Mouse (Mus musculus): Measurements from ENCODE around the gene Pgm1. TPM values are rescaled to one million over a fixed set of nuclear protein-coding genes. Genes with fewer than 3 reads are reported as not detected.

The Pgm1 gene
- total and polyA plus RNA-seq, 3 experiments, result 54.0 to 97.9 (median 95.7) TPM

DNA sequence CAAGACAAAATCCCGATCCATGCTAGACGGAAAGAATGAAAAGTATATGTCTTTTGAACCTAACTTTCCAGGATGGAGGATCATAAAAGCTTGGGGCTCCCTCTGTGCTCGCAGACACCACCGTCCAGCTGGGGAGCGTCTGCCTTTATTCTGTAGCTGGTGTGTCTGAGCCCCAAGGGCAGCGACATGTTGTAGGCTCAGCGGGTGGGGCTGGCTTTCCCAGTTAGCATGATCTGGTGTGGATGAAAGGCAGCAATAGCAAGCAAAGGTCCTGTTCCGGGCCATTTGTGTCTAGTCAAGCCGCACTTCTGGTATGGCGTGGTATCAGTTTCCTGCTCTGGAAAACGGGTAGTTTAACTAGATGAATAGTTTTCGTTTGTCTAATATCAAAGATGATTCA, 56.4 kb downstream of the Pgm1 start:
- Histone ChIP-seq H3K9me3 (replicated peaks; ENCODE audit: low read length) (no peaks in the 10 kb centered on the region), H3K4me1 (ENCODE audit: control insufficient read depth in 1 of 2, insufficient read depth in 2 of 2) (no peaks in the 10 kb centered on the region), H3K36me3 (replicated peaks in 1 of 2; ENCODE audit: control insufficient read depth in 1 of 2, insufficient read depth in 1 of 2, low read length in 1 of 2) (peaks cover 0 to 78% of the 10 kb centered on the region in 2 experiments), H3K9ac (ENCODE audit: insufficient read depth, low read depth) (no peak overlapping the region), H3K27ac (ENCODE audit: insufficient read depth, low read depth) (no peak overlapping the region), H3K79me2 (replicated peaks; ENCODE audit: control insufficient read depth, extremely low read depth, insufficient read depth, poor library complexity, severe bottlenecking) (no peaks in the 10 kb centered on the region), H3K27me3 (replicated peaks) (no peaks in the 10 kb centered on the region), H3K4me2 (ENCODE audit: insufficient read depth, low read depth, poor library complexity, severe bottlenecking) (no peak overlapping the region), H3K4me3 (replicated peaks in 1 of 3; ENCODE audit: low read depth in 2 of 3, low read length in 2 of 3, poor library complexity in 1 of 3) (no peak overlapping the region)
- dilution Hi-C loops (cut with MboI; ENCODE audit: extremely low pct_ligation_motif_present, extremely low pct_unique_long_range_greater_than_20kb, low sequenced_read_pairs), result no loop called here
- in situ Hi-C loops (cut with MboI; ENCODE audit: low pct_ligation_motif_present, low pct_unique_long_range_greater_than_20kb, low sequenced_read_pairs), result no loop called here
- DNase-seq (ENCODE audit: extremely low read depth), result no peak
- TF ChIP-seq TCF12 (IDR thresholded peaks at IDR 0.05; ENCODE audit: low read depth, low read length), result no peak
- no peak for TF ChIP-seq MAFK (IDR thresholded peaks at IDR 0.05; ENCODE audit: insufficient replicate concordance, low read length)
- no peak for TF ChIP-seq CHD2 (IDR thresholded peaks at IDR 0.05; ENCODE audit: low read length)
- TF ChIP-seq JUN (IDR thresholded peaks at IDR 0.05; ENCODE audit: insufficient read depth, low read depth, low read length), result no peak
- no peak for TF ChIP-seq IRF4 (IDR thresholded peaks at IDR 0.05; ENCODE audit: low read depth, low read length)
- no peak for TF ChIP-seq NELFE (IDR thresholded peaks at IDR 0.05; ENCODE audit: low read depth, low read length)
- TF ChIP-seq USF1 (IDR thresholded peaks at IDR 0.05; ENCODE audit: low read depth, low read length), result no peak
- TF ChIP-seq ELF1 (IDR thresholded peaks at IDR 0.05; ENCODE audit: low read depth, low read length), result no peak
- no peak for TF ChIP-seq ZKSCAN1 (IDR thresholded peaks at IDR 0.05; ENCODE audit: borderline replicate concordance, low read depth, low read length)
- no peak for TF ChIP-seq EP300 (IDR thresholded peaks at IDR 0.05; ENCODE audit: low read length)
- no peak for TF ChIP-seq SIN3A (IDR thresholded peaks at IDR 0.05; ENCODE audit: low read length)
- no peak for TF ChIP-seq JUND (conservative IDR thresholded peaks at IDR 0.05; ENCODE audit: low read depth, low read length)
- TF ChIP-seq USF2 (conservative IDR thresholded peaks at IDR 0.05; ENCODE audit: low read depth, low read length), result no peak
- TF ChIP-seq E2F4 (IDR thresholded peaks at IDR 0.05; ENCODE audit: insufficient replicate concordance, low read depth, low read length), result no peak
- no peak for TF ChIP-seq POLR2AphosphoS2 (IDR thresholded peaks at IDR 0.05; ENCODE audit: low read depth, low read length)
- TF ChIP-seq MYC (IDR thresholded peaks at IDR 0.05; ENCODE audit: low read depth, low read length), result no peak
- no peak for TF ChIP-seq RCOR1 (conservative IDR thresholded peaks at IDR 0.05; ENCODE audit: low read depth, low read length)
- TF ChIP-seq ZNF384 (IDR thresholded peaks at IDR 0.05; ENCODE audit: low read depth, low read length), result no peak

DNA sequence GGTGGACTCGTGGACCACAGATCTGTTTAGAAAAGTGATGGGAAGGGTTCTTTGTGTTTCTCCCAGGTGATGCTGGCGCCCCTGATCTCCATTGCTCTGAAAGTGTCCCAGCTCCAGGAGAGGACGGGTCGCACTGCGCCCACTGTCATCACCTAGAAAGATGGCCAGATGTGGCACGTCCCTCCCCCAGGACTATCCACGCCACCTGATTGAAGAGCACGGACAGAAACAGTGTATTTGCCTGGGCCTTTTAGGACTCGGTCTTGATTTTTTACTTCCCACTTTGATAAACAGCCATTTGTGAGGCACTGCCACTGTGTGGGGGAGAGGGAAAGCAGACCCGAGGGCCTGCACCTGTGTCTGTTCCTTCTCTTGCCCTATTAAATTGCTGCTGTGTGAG, 57.4 kb downstream of the Pgm1 start:
- H3K9ac ChIP-seq (ENCODE audit: insufficient read depth, low read depth), result no peak overlapping the region
- DNase-seq (ENCODE audit: extremely low read depth), result no peak
- H3K4me1 ChIP-seq (ENCODE audit: control insufficient read depth in 1 of 2, insufficient read depth in 2 of 2), result no peaks in the 10 kb centered on the region
- TF ChIP-seq MXI1 (IDR thresholded peaks at IDR 0.05; ENCODE audit: low read depth, low read length) (no peak), TCF12 (IDR thresholded peaks at IDR 0.05; ENCODE audit: low read depth, low read length) (no peak), USF2 (conservative IDR thresholded peaks at IDR 0.05; ENCODE audit: low read depth, low read length) (no peak), TBP (conservative IDR thresholded peaks at IDR 0.05; ENCODE audit: low read depth, low read length) (no peak), PAX5 (IDR thresholded peaks at IDR 0.05; ENCODE audit: low read length) (no peak), EP300 (IDR thresholded peaks at IDR 0.05; ENCODE audit: low read length) (no peak), RAD21 (IDR thresholded peaks at IDR 0.05; ENCODE audit: low read depth, low read length) (no peak), USF1 (IDR thresholded peaks at IDR 0.05; ENCODE audit: low read depth, low read length) (no peak), POLR2AphosphoS2 (IDR thresholded peaks at IDR 0.05; ENCODE audit: low read depth, low read length) (no peak), GABPA (IDR thresholded peaks at IDR 0.05; ENCODE audit: insufficient replicate concordance, low read depth, low read length) (no peak), JUN (IDR thresholded peaks at IDR 0.05; ENCODE audit: insufficient read depth, low read depth, low read length) (no peak), ETS1 (conservative IDR thresholded peaks at IDR 0.05; ENCODE audit: low read depth, low read length) (no peak), KAT2A (IDR thresholded peaks at IDR 0.05; ENCODE audit: insufficient replicate concordance, low read length) (no peak), SMC3 (IDR thresholded peaks at IDR 0.05; ENCODE audit: low read depth, low read length) (no peak), BHLHE40 (IDR thresholded peaks at IDR 0.05; ENCODE audit: low read depth, low read length) (no peak), MAFK (IDR thresholded peaks at IDR 0.05; ENCODE audit: insufficient replicate concordance, low read length) (no peak), POLR2A (IDR thresholded peaks at IDR 0.05; ENCODE audit: low read depth, low read length) (no peak), CHD2 (IDR thresholded peaks at IDR 0.05; ENCODE audit: low read length) (no peak)
- H3K27me3 ChIP-seq (replicated peaks), result no peaks in the 10 kb centered on the region
- H3K36me3 ChIP-seq (replicated peaks in 1 of 2; ENCODE audit: control insufficient read depth in 1 of 2, insufficient read depth in 1 of 2, low read length in 1 of 2), result peaks cover 0 to 72% of the 10 kb centered on the region in 2 experiments
- no peak overlapping the region for H3K27ac ChIP-seq (ENCODE audit: insufficient read depth, low read depth)
- H3K79me2 ChIP-seq (replicated peaks; ENCODE audit: control insufficient read depth, extremely low read depth, insufficient read depth, poor library complexity, severe bottlenecking), result no peaks in the 10 kb centered on the region
- H3K4me3 ChIP-seq (replicated peaks in 1 of 3; ENCODE audit: low read depth in 2 of 3, low read length in 2 of 3, poor library complexity in 1 of 3), result no peak overlapping the region
- no peak overlapping the region for H3K4me2 ChIP-seq (ENCODE audit: insufficient read depth, low read depth, poor library complexity, severe bottlenecking)
- dilution Hi-C loops (cut with MboI; ENCODE audit: extremely low pct_ligation_motif_present, extremely low pct_unique_long_range_greater_than_20kb, low sequenced_read_pairs), result no loop called here
- in situ Hi-C loops (cut with MboI; ENCODE audit: low pct_ligation_motif_present, low pct_unique_long_range_greater_than_20kb, low sequenced_read_pairs), result no loop called here
- H3K9me3 ChIP-seq (replicated peaks; ENCODE audit: low read length), result no peaks in the 10 kb centered on the region
